Mouse (Mus musculus): ENCODE results near the gene Fkrp.

- TF ChIP-seq EP300 (IDR thresholded peaks at IDR 0.05; ENCODE audit: low read depth) (no peak), CTCF (IDR thresholded peaks at IDR 0.05; ENCODE audit: low read depth) (no peak)
These were observed 29.3 kb upstream of the Fkrp start for GRCm38 (mm10) chr7:16845820-16846167.

Data from liver, postnatal 0 days (tissue).